In the genomic region with DNA sequence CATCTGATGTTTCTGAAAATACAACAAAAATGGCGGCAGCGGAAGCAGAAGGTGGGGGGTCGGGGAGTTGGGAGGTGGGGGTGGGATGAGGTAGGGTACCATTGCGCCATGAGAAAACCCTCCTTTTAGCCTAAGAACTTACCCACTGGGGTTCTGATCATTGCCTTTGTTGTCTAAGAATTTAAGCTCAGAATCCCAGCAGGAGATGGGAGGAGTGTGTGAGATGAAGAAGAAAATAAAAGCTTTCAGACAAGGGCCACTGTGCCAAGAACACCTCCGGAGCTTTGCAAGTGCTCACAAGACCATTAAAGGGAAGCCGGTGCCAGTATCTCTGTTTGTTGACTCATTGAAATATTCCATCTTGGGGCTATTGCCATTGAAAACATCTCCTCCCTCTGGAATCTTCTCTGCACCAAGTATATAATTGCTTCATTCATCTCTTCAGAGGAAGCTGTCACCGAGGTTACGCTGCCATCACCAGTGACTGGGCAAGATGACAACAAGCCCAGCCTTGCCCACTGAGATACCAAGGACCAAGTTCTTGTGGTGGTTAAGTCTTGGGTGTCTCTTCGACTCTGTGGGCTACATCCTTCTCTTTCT, we compare ENCODE assay signal across 33 mouse cellular contexts.
DNase-seq lines count a peak whose midpoint lies in the region; ATAC-seq and TF ChIP-seq lines count a peak whose summit lies in the region.
"Had no signal": no experiment of that assay in that cellular context is flagged by ENCODE, and none has a peak within 500 bp of the region (broad histone marks: within the 10 kb centered on the region; RNA-seq: fewer than 3 reads in every experiment).

No protein-coding gene starts in this region.

- ATAC-seq in hindbrain, postnatal 0 days, result no peak
- no peak for ATAC-seq in hindbrain, embryonic 11.5 days (ENCODE audit: low FRiP score)
- ATAC-seq: activated CD4-positive, CD25-positive, alpha-beta regulatory T cell, adult 4 months; CD4-positive, CD25-positive, alpha-beta regulatory T cell, adult 4 months; forebrain, embryonic 14.5 days; inflammation-experienced regulatory T-cells, adult 6 months had no signal

- no peak overlapping the region for H3K27ac ChIP-seq in hindbrain, postnatal 0 days
- no peak overlapping the region for H3K27ac ChIP-seq in hindbrain, embryonic 11.5 days (ENCODE audit: low read depth, low read length)
- H3K27ac ChIP-seq: embryonic facial prominence, embryonic 12.5 days; heart, adult 2 months; hindbrain, embryonic 14.5 days; layer of hippocampus, adult 2 months; limb, embryonic 13.5 days; lung, embryonic 15.5 days; neural tube, embryonic 13.5 days had no signal

- TF ChIP-seq CTCF in hindbrain, postnatal 0 days (IDR thresholded peaks at IDR 0.05; ENCODE audit: low read depth), result no peak

- H3K4me1 ChIP-seq in hindbrain, postnatal 0 days (ENCODE audit: insufficient read depth, low read length), result peaks cover 6% of the 10 kb centered on the region
- no peaks in the 10 kb centered on the region for H3K4me1 ChIP-seq in hindbrain, embryonic 11.5 days (replicated peaks; ENCODE audit: control insufficient read depth, insufficient read depth, low read length)

- no peak overlapping the region for H3K4me2 ChIP-seq in hindbrain, postnatal 0 days (ENCODE audit: low read depth, low read length)
- no peak overlapping the region for H3K4me2 ChIP-seq in hindbrain, embryonic 11.5 days (replicated peaks; ENCODE audit: low read depth, low read length)
- H3K4me2 ChIP-seq: embryonic facial prominence, embryonic 12.5 days; heart, embryonic 12.5 days; hindbrain, embryonic 14.5 days; limb, embryonic 13.5 days; liver, embryonic 11.5 days; lung, embryonic 15.5 days; midbrain, embryonic 11.5 days; neural tube, embryonic 13.5 days had no signal

- no peak overlapping the region for H3K9ac ChIP-seq in hindbrain, postnatal 0 days (replicated peaks; ENCODE audit: low read length)
- no peak overlapping the region for H3K9ac ChIP-seq in hindbrain, embryonic 11.5 days (ENCODE audit: low read depth, low read length)
- H3K9ac ChIP-seq: embryonic facial prominence, embryonic 12.5 days; heart, embryonic 12.5 days; hindbrain, embryonic 14.5 days; limb, embryonic 13.5 days; lung, embryonic 15.5 days; neural tube, embryonic 13.5 days had no signal

- H3K27me3 ChIP-seq in hindbrain, postnatal 0 days (ENCODE audit: insufficient read depth, low read length), result no peaks in the 10 kb centered on the region
- no peaks in the 10 kb centered on the region for H3K27me3 ChIP-seq in hindbrain, embryonic 11.5 days (ENCODE audit: control insufficient read depth, insufficient read depth, low read length)
- H3K27me3 ChIP-seq: embryonic facial prominence, embryonic 12.5 days; limb, embryonic 13.5 days; lung, embryonic 15.5 days had no signal

- H3K36me3 ChIP-seq in hindbrain, postnatal 0 days (ENCODE audit: insufficient read depth, low read length), result no peaks in the 10 kb centered on the region
- H3K36me3 ChIP-seq in hindbrain, embryonic 11.5 days (ENCODE audit: control insufficient read depth, insufficient read depth, low read length), result no peaks in the 10 kb centered on the region
- H3K36me3 ChIP-seq: embryonic facial prominence, embryonic 12.5 days; heart, embryonic 12.5 days; limb, embryonic 13.5 days; lung, embryonic 15.5 days; neural tube, embryonic 13.5 days had no signal

- H3K9me3 ChIP-seq in hindbrain, postnatal 0 days (ENCODE audit: low read length), result no peaks in the 10 kb centered on the region
- no peaks in the 10 kb centered on the region for H3K9me3 ChIP-seq in hindbrain, embryonic 11.5 days (ENCODE audit: control insufficient read depth, low read length)
- H3K9me3 ChIP-seq: embryonic facial prominence, embryonic 12.5 days; limb, embryonic 13.5 days; lung, embryonic 15.5 days; neural tube, embryonic 13.5 days had no signal

- H3K4me3 ChIP-seq in hindbrain, postnatal 0 days (ENCODE audit: low read length), result no peak overlapping the region
- H3K4me3 ChIP-seq in hindbrain, embryonic 11.5 days (ENCODE audit: low read depth, low read length), result no peak overlapping the region
- H3K4me3 ChIP-seq: embryonic facial prominence, embryonic 12.5 days; erythroblast, embryonic 14.5 days; heart, adult 2 months; heart, embryonic 12.5 days; layer of hippocampus, adult 2 months; limb, embryonic 13.5 days; lung, embryonic 15.5 days; neural tube, embryonic 13.5 days had no signal

- peak; percentile 29 for DNase-seq in hindbrain, postnatal 0 days (ENCODE audit: low spot score)
- DNase-seq in hindbrain, embryonic 11.5 days (ENCODE audit: low spot score), result no peak
- DNase-seq in 3T3-L1 (ENCODE audit: low read depth, low spot score) (peak; percentile 83), R1 (ENCODE audit: low read depth, low spot score) (peak; percentile 56), MN1 (ENCODE audit: low spot score) (no peak)
- peak; percentile 63 for DNase-seq in fibroblast of lung, adult 2 months (ENCODE audit: low read depth)
- DNase-seq in thymus, postnatal 4 days, result no peak
- DNase-seq: adrenal gland, adult 2 months; cerebellum, adult 8-10 months; cerebellum, postnatal 36 days; gastrocnemius, postnatal 36 days; heart, adult 2 months; heart, postnatal 4 days; kidney, adult 11 months; kidney, postnatal 36 days; right cerebral cortex, postnatal 25 days; spleen, adult 18-20 months; thymus, adult 18-20 months; thymus, postnatal 25 days had no signal

- WGBS in hindbrain, postnatal 0 days, result 63% methylated on average over 9 of the region's 9 CpGs
- WGBS in hindbrain, embryonic 11.5 days, result 75% methylated on average over 9 of the region's 9 CpGs

Comparison
In these comparisons a context has a peak if more than half of its experiments do, and no peak if none do; other contexts are left out.
1. DNase-seq: peak in hindbrain, postnatal 0 days (single experiment), 3T3-L1 (single experiment), R1 (single experiment) and fibroblast of lung, adult 2 months (single experiment); none in hindbrain, embryonic 11.5 days (single experiment), MN1 (single experiment) and thymus, postnatal 4 days (single experiment).